Mouse (Mus musculus) right cerebral cortex, postnatal 4 days (tissue): ENCODE results near the gene Gm15080.
"Not testable (repeated sequence)": the region's sequence is repeated elsewhere in the genome, so short reads cannot be mapped to it uniquely, and the experiment has no call there.

Experiments
- DNase-seq: peaks from one replicate; pipeline ENCODE4 v3.0.0-alpha.2; 2022

Gm15080 gene

GRCm38 (mm10) chrX:147992693-147993092 lies at the start of gene Gm15080:
Gene Gm15080 (plus strand): TSS chrX:147992993.
- not testable (repeated sequence) for DNase-seq
